Mouse (Mus musculus): ENCODE measurements around the gene Pigk.

DNA sequence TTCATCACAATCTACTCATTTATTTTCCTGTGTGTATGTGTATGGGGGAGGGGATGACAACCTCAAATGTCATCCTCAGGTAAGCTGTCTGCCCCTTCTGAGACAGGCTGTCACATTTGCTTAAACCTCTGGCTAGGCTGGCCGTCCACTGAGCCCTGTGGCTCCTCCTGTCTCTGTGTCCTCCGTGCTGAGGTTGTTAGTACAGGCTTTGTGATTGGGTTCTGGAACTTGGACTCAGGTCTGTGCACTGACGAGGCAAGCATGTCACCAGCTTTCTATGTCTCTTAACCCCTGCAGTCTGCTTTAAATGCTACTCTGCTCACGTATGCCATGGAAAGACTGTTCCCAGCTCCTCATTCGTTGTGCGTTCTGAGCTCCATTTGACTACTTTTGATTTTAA, 62.5 kb downstream of the Pigk start:
- TF ChIP-seq CTCF (IDR thresholded peaks at IDR 0.05; ENCODE audit: extremely low read depth, insufficient read length, insufficient replicate concordance, low read depth, low read length) (no peak), POLR2A (IDR thresholded peaks at IDR 0.05; ENCODE audit: low read depth, low read length) (no peak)
